Mouse (Mus musculus) heart, adult 11 months (tissue): Measurements from ENCODE around the gene Anp32a.

ENCODE experiments used
- DNase-seq: peaks from one replicate; pipeline ENCODE4 v3.0.0; 2022

The Anp32a gene

DNA sequence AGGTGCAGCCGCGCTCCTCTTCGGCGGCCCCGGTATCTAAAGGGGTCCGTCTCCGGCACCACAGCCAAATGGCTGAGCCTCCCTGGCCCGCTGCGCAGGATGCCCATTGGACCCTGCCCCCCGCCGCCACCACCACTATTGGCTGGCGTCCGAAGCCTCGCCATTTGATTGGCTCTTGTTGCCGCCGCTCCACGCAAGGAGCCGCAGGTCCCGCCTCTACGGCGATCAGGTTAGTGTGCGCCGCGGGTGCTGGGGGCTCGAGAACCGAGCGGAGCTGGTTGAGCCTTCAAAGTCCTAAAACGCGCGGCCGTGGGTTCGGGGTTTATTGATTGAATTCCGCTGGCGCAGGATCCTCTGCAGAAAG is at the start of gene Anp32a:
Anp32a (plus strand) TSS at position 171 of the 364 bp plus-strand sequence.
- peak; percentile 100 for DNase-seq

DNA sequence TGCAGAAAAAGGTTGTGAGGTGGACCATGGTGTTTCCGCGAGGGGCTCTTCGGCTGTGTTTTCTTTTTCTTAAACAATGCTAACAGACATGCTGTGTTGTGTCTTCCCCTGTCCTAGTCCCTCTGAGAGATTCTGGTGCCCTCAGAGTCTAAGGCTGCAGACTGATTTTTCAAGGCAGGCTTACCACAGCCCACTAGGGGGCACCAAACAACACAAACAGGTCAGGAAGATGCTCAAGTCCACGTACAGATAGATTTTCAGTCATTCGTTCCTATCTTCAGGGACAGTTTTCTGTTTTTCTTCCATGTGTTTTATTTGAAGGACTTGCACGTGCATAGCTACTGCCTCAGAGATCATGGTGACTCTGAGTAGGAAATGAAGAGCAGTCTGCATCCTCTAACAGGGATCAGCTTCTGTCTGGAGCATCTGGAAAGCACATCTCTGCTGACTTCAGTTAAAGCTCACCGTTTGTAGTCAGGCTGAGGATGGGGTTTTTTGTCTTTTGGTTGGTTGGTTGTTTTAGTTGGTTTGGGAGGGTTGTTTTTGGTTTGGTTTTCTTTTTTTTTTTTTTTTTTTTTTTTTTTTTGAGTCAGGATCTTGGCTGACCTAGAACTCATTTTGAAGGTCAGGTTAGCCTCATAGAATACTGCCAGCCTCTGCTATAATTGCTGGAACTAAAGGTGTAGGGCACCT is 45.9 kb upstream of the Anp32a start:
- DNase-seq: peak; percentile 91

DNA sequence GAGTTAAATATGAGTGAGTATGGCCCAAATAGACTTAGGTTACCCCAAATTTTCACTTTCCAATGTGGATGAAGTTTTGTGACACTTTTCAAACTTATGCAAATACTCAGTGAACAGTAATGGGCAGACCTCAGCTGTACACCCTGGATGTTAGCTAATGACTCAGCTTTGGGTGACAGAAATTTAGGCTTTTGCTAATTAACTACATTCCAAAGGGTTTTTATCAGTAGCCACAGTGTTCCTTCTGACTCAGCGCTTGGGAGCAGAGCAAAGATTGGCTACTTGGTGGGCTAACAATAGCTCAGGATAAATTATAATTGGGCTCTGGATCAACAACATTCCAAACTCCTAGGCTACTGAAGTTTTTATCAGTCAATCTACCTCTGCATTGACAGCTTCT is 44.2 kb upstream of the Anp32a start:
- DNase-seq: no peak

DNA sequence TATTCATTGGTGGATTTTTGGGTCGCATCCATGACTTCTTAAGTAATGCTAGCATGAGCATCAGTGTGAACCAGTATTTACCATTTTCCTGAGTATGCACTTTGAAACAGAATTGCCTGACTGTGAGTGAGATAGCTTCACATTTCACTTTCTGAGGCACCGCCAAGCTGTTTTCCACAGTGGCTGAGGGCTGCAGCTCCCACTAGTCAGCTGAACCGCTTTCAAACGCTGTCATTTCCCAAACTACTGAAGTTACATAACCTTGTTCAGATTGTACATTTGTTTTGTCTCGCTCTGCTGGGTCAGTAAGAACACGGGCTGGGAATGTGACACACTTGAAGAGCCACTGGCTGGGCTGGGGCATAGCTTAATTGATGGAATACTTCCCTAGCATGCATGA is 25.5 kb upstream of the Anp32a start:
- peak; percentile 88 for DNase-seq

DNA sequence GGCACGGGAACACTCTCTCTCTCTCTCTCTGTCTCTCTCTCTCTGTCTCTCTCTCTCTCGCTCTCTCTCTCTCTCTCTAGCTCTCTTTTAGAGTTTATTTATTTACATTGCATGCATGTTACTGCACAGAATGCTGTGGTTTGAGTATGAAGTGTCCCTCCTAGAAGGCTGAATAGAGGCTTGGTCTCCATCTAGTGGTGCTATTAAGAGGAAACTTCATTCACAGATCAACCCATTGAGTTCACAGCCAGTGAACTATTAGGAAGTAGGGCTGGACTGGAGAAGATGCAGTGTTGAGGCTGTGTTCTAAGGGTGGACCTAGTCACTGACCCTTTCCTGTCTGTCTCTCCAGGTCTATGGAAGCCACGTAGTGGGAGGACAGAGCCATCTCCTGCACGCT is 22.4 kb upstream of the Anp32a start:
- DNase-seq: peak; percentile 28

DNA sequence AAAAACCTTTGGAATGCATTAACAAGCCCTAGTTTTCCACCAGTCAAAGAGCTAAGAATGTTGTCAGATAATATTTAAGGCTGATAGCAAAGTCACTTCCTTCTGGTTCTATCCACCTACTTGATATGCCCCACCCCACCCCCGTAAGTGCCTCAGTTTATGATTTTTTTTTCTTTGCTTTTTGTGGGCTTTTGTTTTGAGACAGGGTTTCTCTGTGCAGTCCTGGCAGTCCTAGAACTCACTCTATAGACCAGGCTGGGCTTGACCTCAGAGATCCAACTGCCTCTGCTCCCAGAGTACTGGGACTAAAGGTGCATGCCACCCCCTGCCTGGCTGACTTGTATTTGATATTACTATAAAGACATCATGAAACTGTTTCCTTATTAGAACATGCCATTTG is 17.3 kb upstream of the Anp32a start:
- DNase-seq: peak; percentile 51

DNA sequence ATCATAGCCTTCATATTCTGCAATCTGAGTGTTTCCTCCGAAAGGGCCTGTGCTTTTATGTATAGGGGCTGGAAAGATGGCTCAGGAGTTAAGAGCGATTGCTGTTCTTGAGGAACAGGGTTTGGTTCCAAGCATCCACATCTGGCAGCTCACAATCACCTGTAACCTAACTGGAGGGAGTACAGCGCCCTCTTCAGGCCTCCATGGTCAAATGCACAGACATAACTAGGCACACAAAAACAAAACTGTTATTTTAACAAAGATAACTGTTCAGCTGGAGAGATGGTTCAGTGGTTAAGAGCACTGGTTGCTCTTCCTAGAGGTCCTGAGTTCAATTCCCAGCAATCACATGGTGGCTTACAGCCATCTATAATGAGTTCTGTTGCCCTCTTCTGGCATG is 15.1 kb upstream of the Anp32a start:
- peak; percentile 22 for DNase-seq

DNA sequence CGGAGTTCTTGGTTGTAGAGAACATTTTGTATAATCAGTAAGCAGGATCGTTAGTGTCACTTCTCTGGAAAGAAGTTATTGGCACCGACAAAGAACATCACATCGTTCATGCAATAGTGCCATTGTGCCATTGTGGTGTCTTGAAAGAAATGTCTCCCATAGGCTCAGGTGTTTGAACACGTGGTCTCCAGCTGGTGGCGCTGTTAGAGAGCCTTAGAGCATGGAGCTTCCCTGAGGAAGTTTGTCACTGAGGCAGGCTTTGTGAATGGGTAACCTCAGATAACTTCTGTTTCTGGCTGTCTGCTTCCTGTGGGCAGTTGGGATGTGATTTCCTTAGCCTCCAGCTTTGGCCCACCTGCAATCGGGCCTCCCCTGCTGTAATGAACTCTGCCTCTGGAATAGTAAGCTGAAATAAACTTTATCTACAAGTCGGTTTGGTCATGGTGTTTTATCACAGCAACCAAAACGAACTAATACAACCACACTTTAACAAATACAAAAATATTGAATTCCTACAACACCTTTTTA is 6.7 kb upstream of the Anp32a start:
- DNase-seq: peak; percentile 75

DNA sequence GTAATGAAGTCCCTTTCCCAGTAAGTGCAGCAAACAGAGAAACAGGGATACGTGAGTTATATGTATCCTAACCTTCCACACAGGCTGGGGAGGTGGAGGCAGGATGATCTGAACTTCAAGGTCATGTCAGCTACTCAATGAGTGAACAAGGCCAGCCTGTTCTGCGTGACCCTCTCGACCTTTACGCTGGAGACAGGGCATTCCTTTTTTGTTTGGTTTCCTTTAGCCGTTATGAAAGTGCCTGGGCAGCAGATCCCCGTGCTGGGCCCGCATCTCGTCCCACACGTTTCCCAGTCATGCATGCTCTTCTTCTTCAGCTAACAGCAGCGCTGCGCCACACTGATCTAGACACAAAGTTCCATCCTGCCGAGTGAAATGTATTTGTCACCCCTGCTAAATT is 5.7 kb upstream of the Anp32a start:
- DNase-seq: peak; percentile 57

DNA sequence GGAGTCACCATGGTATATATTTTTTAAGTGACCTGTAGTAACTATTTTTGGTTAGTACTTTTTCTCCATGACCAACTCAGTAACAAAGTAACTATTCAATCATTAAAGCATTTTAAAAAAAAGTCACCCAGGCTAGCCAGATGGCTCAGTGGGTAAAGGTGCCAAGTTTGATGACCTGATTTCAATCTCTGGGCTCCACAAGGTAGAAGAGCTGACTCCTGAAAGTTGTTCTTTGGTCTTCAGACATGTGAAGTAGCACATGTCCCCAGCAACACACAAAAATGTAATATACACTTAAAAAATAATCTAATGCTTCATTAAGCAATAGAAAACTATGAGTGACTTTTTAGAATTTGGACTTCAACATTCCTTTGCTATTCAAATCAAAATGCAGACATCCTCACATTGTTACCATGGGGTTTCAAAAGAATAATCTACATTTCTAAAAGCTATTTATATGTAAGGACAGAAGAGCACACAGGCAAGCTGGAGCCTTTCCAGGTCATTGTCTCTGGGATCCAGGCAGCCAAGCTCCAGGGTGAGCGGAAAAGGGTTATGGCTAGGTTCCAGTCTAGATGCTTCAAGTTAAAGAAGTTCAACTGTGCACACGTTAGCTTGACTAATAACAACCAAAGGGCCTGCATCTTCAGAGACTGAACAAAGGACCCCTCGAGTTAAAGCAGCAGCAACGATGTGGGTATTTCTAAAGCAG is 3.0 kb upstream of the Anp32a start:
- DNase-seq: peak; percentile 97

DNA sequence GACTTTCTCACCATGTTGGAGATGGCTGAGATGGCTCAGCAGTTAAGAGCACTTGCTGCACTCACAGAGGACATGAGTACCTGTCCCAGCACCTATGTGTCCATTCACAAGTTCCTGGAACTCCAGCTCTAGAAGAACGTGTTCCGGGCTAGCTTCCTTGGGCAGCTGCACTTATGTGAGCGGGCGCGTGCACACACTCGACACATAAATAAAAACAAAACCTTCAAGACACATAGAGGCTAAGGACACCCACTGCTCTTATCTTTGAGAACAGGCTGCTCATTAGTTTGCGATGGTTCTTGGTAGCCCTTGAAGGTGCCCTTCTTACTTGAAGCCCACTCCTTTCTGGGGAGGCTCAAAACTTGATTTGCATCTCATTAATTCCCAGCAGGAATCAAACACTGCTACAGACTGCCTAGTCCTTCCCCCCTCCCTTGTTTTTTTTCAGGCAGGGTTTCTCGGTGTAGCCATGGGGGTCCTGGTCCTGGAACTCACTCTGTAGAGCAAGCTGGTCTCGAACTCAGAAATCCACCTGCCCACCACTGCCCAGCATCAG is 2.4 kb upstream of the Anp32a start:
- peak; percentile 91 for DNase-seq

DNA sequence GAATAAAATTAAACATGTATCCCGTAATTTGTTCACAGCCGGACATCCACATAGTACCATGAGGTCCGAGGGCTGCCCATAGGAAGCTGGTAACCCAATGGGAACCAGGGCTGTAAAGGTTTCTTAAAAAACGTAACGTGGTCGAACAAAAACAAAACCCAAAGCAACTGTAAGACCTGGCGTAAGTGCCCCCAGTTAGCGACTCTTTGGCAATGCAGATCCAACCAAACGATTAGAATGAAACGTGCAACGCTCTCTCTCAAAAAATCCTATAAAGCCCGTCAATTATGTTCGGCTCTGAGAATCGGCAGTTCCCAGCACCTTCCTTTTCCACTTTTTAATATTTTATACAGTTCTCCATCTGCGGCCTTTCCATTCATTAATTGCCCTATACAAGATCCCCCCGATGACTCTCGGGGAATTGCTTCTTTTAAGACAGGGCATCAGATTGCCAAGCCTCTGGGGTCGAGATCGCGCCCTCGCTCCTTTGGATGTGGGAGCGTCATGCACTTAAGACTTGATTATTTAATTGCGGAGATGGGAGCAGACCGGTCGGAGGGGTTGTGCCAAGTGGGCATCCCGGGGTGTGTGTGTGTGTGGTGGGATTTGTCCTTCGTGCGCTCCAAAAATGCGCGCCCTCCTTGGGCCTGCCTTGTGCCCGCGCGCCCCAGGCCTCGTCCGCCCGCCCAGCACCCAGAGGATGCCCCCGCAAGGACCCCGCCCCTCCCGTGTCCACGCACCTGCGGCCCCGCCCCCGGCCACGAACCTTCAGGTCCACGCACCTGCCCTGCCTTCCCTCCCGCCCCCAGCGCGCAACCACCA is 581 bp upstream of the Anp32a start:
- no peak for DNase-seq

DNA sequence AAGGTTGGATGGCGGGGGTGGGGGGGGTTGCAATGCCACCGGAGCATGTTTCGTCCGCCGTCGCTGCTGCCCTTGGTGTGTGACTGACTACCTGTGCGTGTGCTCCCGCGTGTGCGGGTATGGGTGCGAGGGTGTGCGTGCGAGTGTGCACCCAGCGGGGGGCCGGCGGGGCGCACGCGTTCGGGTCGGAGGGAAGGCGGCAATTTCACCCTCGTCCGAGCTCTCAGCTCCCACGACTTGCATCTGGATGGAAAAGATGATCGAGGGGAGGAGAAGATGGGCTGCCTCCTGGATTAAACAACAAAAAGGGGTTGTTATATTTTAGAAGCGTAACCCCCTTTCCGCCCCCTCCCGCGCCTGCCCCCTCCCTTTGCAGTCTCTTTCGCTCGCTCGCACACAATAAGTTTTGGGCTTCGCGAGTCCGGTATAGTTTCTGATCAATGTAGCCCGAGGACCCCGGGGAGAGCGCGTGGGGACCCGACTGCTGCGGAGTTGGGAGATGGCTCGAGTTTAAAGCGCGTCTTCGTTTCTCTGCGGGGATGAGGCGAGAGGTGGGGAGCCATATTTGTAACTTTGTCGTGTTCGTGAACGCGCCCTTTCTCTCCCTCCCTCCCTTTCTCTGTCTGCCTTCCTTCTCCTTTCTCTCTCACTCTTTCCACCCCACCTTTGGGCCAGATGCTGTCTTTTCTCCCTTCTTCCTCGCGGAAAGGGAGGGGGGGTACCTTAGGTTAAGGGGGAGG is 778 bp downstream of the Anp32a start:
- peak; percentile 96 for DNase-seq

DNA sequence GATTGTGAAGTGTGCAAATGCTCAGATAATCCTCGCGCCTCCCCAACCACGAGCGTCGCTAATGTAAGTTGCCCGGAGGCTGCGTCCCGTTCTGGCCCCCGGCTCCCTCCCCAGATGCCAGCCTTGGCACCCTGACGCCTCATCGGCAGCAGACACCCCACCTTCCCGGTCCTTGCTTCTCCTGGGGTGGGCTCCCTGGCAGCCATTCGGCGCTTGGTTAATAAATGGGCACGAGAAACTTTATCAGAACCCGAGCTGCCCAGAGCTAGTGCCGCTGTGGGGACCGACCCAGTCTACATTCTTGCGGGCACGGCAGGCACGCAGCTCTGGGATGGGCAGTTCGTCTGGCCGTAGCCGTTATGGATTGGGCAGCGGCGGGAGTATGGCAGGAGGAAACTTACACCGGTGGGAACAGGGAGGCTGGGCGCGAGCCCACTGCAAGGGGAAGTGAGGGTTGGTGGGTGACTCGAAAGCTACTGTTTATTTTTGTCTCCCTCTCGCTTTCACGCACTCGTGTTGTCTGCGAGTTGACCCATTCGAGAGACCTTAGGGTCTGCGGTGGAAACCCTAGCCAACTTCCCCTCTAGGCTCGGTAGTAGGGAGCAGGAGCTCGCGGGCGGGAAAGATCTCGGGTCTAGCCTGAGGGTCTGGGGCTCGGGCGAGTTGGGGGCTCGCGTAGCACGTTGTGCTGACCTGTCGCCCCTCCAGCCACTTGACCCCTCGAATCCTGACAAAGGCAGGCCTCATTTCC is 1.5 kb downstream of the Anp32a start:
- DNase-seq: peak; percentile 97

DNA sequence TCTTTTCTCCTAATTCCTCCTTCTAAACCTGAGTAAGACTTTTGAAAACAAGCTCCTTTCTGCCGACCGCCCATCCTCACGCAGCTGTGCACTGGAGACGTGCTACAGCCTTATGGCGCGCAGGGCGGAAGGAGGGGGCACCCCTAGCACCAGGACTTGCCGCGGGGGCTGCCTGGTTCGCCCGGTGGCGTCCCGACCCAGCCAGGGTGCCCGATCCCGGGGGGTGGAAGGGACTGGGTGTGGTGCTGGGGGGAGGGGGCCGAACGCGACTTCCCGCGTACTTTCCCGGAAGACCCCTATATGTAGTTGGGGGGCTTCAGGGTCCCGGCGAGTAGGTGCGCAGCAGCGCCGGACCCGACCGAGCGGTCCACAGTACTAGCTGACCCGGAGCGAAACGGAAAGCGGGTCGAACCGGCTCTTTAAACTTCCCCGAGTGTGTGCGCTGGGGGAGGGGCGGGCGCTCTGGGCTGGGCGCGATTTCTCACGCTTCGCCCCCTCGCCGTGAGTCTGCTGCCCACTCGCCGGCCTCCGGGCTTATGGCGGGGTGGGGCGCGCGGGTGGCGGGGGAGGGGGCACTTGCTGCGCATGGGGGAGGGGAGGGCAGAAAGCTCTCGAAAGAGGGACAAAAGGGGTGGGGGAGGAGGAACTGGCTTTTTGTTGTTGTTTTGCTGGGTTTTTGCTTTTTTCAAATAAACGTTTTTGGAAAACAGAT is 2.3 kb downstream of the Anp32a start:
- peak; percentile 99 for DNase-seq

DNA sequence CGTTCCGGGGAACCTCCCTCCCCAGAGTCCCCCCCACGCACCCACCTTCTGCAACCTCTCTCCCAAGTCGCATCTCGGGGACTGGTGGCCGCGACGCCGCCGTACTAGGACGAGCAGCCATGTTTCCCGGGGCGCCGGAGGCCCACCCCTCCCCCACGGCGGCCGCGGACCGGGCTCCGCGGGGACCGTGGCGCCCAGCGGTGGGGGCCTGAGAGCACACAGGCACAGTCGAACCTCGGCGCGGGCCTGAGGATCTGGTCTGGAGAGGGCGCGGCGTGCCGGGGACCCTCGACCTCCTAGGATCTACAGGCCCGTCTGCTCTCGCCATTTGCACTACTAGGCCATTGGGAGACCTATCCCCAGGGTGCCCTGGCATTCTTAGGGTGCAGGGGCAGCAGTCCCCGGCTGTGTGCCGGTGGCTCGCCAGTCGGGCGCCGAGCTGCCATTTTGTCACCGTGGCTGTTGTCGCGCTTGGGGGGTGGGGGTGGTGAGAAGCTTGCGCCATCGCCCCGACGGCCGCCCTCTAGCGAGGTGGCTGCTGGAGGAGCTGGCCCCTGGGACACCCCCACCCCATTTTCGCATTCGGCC is 2.9 kb downstream of the Anp32a start:
- DNase-seq: peak; percentile 98

DNA sequence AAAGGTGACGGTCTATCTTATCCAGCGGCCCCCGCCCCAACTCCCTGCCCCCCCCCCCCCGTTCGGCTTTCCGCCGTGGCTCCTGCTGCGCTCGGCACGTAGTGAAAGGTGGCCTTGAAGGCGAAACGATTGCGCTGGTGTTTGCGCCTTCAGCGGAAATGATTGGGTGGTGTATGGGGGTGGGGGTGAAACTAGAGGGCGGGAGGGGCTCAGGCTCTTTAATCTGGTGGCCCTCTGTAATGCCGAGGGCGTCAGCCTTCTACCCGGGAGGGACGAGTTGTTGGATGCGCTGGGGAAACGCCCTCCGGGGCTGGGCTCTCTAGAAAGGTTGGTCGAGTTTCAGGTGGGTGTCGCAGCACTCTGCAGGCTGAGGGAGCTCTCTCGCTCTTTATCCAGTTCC is 3.5 kb downstream of the Anp32a start:
- DNase-seq: peak; percentile 99

DNA sequence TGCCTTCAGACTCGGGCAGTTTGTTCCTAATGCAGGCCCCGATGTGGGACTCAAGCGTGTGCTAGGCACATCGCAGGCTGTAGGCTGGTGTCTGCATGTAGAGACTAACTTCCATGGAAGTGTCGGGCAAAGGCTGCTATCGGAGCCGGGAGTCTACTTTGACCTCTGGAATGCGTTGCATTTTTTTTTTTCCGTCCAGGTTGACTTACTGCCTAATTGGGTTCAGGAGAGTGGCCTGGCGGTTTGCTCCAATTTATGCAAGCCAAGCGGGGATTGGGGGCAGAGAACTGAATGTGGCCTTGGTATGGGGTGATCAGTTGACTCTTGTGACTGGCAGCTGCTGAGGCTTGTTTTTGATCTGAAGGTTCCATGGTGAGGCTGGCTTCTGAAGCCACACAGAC is 4.0 kb downstream of the Anp32a start:
- DNase-seq: peak; percentile 96

DNA sequence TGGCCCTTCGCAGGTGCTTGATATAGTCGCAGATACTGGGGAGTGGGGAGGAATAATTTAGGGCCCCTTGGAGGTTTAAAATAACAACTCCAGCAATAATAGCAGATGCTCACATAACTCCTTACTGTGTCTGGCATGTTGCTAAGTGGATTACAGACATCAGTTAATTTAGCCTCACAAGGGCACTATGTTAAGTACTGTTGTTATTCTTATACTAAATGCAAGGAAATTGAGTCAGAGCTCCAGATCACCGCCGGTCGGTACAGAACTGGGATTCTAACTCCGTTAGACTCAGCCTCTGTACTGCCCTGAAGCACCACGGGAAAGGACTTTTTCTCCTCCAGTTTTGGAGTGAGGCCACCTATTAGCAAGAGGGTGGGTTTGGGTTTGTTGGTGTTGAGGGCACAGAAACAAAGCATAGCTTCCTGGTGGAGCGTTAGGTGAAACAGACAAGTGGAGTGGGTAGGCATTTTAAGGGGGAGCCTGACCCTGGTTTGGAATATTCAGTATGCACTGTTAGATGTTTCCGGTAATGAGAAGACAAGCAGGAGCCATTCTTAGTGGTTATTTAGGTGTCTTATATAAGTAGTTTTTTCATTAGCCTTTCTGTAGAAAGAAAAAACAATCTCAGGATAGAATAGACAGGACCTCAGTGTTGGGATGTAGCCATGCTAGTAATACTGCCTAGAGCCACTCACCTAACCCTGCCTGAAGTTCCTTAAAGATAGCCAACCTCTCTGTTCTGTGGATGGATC is 4.7 kb downstream of the Anp32a start:
- peak; percentile 87 for DNase-seq

DNA sequence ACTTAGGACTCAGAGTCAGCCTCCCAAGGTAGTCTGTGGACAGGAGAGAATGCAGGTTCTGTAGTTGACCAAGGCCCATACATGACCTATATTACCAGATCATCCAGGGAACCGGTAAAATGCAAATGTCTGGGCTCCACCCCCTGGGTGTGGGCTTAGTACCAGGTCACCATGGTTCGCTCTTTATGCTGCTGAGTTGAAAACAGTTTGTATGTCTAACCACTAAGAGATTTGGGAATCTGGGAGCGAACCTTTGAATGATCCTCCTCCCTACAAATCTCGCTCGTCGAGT is 5.2 kb downstream of the Anp32a start:
- peak; percentile 90 for DNase-seq
